Mouse (Mus musculus) C2C12 (cell line): ENCODE results near the gene Dapk1.

Experiments
- CTCF ChIP-seq: IDR thresholded peaks from one replicate; pipeline ENCODE4 v1.5.1; 2011; ENCODE audit not compliant: control insufficient read depth, insufficient read depth, insufficient read length
- MAX ChIP-seq: IDR thresholded peaks from one replicate; pipeline ENCODE4 v1.6.1; 2011; ENCODE audit warnings: mild to moderate bottlenecking, control low read depth
- MYOG ChIP-seq: IDR thresholded peaks from one replicate; pipeline ENCODE4 v1.6.1; 2011; ENCODE audit not compliant: control insufficient read depth, insufficient read length; ENCODE audit errors: extremely low read depth
- USF1 ChIP-seq: IDR thresholded peaks from one replicate; pipeline ENCODE4 v1.6.1; 2011; ENCODE audit warnings: low read depth, mild to moderate bottlenecking, control low read depth, moderate library complexity

- TF ChIP-seq CTCF (no peak), USF1 (no peak), MAX (no peak), MYOG (no peak)
Measured at GRCm38 (mm10) chr13:60568934-60569548, 32.7 kb upstream of the Dapk1 start.
